Mouse (Mus musculus) left cerebral cortex, postnatal 4 days (tissue): ENCODE data around the gene Ier2. TPM values are rescaled to one million over a fixed set of nuclear protein-coding genes. Genes with fewer than 3 reads are reported as not detected.

Experiments
- DNase-seq: peaks from one replicate; pipeline ENCODE4 v3.0.0-alpha.2; 2022
- intact Hi-C: fragments of 180-260 bp; cut with DNase I; formaldehyde crosslinking; loops from one replicate; pipeline ENCODE4 v1.15.1; 2025
- total RNA-seq, 2 experiments: library from RNA; stranded (reverse); gene quantifications; 2 replicates each; pipeline ENCODE4 v1.2.3; 2021

Gene Ier2
- total RNA-seq, 2 experiments from 2014 or later, result 10.2 to 10.7 TPM

- intact Hi-C loops, result no loop called here
- peak; percentile 39 for DNase-seq
Observed at GRCm38 (mm10) chr8:84614512-84615223, 48.0 kb downstream of the Ier2 start.

Other genes starting within 250 kb of the Ier2 start
- gene Trmt1, start 23.5 kb upstream of the Ier2 start, total RNA-seq, result 100 to 1,000 TPM; 110 to 112 TPM
- gene Nacc1, start 25.0 kb upstream of the Ier2 start, total RNA-seq, result 10 to 100 TPM; 68.4 to 72.1 TPM
- gene Lyl1, start 38.6 kb upstream of the Ier2 start, total RNA-seq, result 1 to 10 TPM; 3.0 to 3.3 TPM
- gene G430095P16Rik, start 60.2 kb upstream of the Ier2 start, total RNA-seq, result not detected
- 100 to 1,000 TPM; 674 to 782 TPM for gene Nfix, start 137.5 kb upstream of the Ier2 start, total RNA-seq
- gene Dand5, start 160.0 kb upstream of the Ier2 start, total RNA-seq, result 1 to 10 TPM; 4.9 to 5.5 TPM
- gene Gadd45gip1, start 168.7 kb upstream of the Ier2 start, total RNA-seq, result 10 to 100 TPM; 18.4 to 18.9 TPM
- 10 to 100 TPM; 44.1 to 49.7 TPM for gene Rad23a, start 177.8 kb upstream of the Ier2 start, total RNA-seq
- gene Calr, start 184.1 kb upstream of the Ier2 start, total RNA-seq, result 100 to 1,000 TPM; 528 to 548 TPM
- gene Farsa, start 194.1 kb upstream of the Ier2 start, total RNA-seq, result 10 to 100 TPM; 86.2 to 90.4 TPM
- gene Syce2, start 209.3 kb upstream of the Ier2 start, total RNA-seq, result 10 to 100 TPM; 42.0 to 42.4 TPM
- gene Gcdh, start 231.1 kb upstream of the Ier2 start, total RNA-seq, result 10 to 100 TPM; 30.8 to 32.7 TPM
- gene Klf1, start 239.1 kb upstream of the Ier2 start, total RNA-seq, result under 1 TPM in 1 of 2 experiments, not detected in 1; 0.24 TPM
- 1 to 10 TPM; 2.8 to 4.1 TPM for gene Dnase2a, start 245.7 kb upstream of the Ier2 start, total RNA-seq